Mouse (Mus musculus): ENCODE measurements around the gene Cox19.

The Cox19 gene

DNA sequence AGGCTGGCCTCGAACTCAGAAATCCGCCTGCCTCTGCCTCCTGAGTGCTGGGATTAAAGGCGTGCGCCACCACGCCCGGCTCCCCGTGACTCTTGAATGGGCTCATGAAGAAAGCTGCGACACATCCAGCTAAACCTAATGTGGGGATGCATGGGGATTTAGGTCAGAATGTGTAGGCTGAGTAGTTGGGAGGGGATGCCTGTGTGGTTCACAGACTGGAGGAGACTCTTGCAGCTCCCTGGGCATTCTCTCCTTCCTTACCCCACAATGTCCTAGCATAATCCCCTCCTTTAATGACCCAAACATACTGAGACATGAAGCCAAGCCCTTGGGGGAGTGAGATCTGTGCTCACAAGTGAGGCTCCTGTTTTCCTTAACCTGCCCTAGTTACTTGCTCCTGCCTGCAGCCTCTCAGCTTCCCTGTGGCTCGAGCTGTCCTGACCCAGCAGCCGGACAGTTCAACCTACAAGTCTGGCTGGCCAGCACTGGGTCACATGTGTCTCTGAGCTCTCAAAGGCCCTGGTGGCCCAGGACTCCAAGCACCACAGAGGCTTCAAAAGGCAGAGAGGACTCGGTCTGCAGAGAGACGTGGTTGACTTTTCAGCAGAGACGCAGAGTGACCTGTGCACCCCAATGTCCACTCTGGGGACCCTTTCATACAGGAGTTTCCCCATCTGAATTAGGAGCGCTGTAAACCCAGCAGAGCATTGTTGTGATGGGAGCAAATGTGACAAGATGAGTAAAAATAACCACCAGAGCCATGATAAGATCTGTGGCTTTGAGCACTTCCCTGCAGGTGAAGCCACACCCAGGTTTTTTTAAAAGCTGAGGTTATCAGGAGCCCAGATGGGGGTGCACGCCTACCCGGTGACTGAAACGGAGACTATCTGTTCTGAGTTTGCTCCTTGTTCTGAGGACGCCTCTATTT is 30.6 kb upstream of the Cox19 start:
- DNase-seq (ENCODE audit: low read depth, low spot score), result no peak

DNA sequence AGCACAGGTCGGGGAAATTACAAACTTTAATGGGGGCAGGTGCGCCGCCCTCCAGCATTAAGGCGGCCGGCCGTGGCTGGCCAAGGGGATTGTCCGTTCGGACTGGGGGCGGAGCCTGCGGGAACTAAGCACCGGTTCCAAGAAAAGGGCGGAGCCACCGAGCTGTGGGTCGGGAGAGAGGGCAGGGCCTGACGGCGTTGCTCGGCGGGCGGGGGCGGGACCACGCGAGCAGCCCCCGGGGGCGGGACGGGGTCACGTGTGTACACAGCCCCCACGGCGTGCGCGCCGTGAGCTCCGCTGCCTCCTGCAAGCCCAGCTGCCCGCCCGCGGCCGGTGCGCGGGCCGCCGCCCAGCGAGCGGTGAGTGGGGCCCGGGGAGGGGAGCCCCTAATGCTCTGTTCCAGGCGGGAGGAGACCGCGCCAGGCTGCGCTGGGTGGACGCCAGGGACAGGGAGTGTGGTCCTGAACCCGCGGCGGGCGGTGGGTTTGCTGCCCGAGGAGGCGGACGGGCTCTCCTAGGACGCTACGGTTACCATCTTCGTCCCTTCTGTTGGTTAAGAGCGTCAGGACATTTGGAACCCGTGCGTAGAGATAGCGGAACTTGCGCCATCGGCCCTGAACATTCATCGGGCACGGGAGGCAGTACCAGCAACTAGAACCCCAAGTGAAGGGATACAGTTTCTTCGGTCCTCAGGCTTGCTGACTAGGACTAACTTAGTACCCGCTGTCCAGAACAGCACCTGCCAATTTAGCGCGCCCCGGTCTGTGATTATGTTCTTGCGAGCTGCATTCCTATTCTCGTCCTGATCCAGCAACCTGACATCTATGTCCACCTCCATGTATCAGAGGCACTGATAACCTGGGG is 29.4 kb upstream of the Cox19 start:
- DNase-seq (ENCODE audit: low read depth, low spot score), result peak; percentile 89

DNA sequence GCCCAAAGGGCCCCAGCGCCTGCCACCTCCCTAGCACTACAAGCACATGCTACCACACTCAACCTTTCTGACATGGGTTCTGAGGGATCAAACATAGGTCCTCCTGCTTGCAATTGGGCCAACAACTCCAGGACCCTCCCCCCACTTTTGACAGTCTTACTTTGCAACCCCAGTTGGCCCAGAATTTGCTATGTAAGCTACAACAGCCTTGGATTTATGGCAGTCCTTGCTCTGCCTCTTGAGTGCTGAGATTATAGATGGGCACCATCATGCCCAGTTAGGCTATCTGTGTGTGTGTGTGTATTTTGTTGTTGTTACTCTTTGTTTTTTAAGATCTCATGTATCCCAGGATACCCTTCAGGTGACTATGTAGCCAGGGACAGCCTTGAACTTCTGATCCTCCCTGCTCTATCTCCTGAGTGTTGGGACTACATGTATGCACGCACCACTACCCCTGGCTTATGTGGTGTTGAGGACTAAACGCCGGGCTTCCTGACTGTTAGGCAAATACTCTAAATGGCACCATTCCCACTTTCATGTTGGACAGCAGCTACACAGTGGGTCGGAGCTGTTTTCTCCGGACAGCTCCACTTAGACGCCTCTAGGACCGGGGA is 28.7 kb upstream of the Cox19 start:
- no peak for DNase-seq (ENCODE audit: low read depth, low spot score)

GRCm38 (mm10) chr5:139378986-139379629 is 27.9 kb upstream of the Cox19 start:
- DNase-seq (ENCODE audit: low read depth, low spot score), result peak; percentile 48

DNA sequence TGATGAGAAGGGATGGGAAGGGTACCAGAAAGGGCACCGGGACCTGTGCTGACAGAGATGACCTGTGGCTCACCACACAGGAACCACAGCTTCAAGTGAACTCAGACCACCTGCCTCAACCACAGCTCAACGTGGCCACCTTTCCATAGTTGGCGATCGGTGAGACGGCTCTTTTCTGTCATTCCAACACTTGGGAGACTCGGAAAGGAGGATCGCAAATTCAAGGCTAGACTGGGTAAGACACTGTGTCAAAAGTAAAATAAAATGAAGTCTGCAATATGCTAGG is 27.0 kb upstream of the Cox19 start:
- no peak for DNase-seq (ENCODE audit: low read depth, low spot score)

- DNase-seq (ENCODE audit: low read depth, low spot score), result no peak
Observed at GRCm38 (mm10) chr5:139377468-139378270, 26.5 kb upstream of the Cox19 start, which contains the start of gene Gpr146. Gene Gpr146 (plus strand): TSS chr5:139377697.

DNA sequence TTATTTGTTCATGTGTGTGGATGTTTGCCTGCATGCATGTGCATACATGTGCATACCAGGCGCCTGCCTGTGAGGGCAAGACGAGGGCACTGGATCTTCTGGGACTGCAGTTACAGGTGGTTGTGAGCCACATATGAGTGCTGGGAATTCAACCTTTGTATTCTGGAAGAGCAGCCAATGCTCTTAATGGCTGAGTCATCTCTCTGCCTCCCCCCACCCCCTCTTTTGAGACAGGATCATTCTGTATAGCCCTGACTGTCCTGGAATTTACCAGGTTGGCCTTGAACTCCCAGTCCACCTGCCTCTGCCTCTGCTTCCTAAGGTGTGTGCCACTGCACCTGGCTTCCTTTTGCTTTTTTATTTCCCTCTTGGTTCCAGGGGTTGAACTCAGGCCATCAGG is 23.6 kb upstream of the Cox19 start:
- no peak for DNase-seq (ENCODE audit: low read depth, low spot score)

GRCm38 (mm10) chr5:139373889-139374444 is 22.7 kb upstream of the Cox19 start:
- DNase-seq (ENCODE audit: low read depth, low spot score), result no peak

- no peak for DNase-seq (ENCODE audit: low read depth, low spot score)
Observed at GRCm38 (mm10) chr5:139373126-139373525, 21.9 kb upstream of the Cox19 start.

DNA sequence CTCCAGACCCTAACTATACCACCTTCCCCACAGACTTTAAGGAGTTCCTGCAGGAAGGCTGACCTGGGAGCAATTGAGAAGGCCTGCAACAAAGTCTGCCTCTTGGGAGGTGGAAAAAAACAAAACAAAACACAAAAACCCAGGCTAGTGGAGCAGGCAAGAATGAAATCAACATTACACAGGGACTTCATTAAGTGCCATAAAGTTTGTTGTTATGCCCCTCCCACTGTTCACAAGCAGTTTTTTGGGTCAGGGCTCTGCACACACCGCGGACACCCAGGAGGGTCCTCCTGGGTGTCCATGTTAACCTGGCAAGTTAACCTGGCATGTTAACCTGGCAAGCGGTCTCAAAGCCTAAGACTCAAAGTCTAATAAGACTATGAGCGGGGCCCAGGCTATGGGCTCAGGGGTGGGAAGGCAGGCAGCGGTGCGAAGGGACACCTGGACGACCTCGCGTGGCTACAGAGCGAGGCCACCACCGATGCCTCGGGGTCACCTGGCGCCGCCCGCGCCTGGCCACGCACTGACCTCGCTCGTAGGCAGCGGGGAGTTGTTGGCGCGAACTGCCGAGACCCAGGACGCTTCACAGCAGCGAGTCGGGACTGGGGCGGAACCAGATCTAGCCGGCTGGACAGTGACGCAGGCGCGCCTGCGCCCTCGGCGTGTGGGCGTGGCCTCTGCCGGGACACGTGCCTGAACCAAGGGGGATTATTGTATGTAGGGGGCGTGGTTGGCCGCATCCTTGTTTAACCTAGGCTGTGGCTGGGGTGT is 20.6 kb upstream of the Cox19 start:
- DNase-seq (ENCODE audit: low read depth, low spot score), result peak; percentile 97

GRCm38 (mm10) chr5:139371118-139371517 is 19.9 kb upstream of the Cox19 start:
- DNase-seq (ENCODE audit: low read depth, low spot score), result no peak

- DNase-seq (ENCODE audit: low read depth, low spot score), result no peak
Observed at GRCm38 (mm10) chr5:139370336-139370735, 19.1 kb upstream of the Cox19 start.

- DNase-seq (ENCODE audit: low read depth, low spot score), result no peak
Observed at GRCm38 (mm10) chr5:139368638-139369320, 17.6 kb upstream of the Cox19 start.

DNA sequence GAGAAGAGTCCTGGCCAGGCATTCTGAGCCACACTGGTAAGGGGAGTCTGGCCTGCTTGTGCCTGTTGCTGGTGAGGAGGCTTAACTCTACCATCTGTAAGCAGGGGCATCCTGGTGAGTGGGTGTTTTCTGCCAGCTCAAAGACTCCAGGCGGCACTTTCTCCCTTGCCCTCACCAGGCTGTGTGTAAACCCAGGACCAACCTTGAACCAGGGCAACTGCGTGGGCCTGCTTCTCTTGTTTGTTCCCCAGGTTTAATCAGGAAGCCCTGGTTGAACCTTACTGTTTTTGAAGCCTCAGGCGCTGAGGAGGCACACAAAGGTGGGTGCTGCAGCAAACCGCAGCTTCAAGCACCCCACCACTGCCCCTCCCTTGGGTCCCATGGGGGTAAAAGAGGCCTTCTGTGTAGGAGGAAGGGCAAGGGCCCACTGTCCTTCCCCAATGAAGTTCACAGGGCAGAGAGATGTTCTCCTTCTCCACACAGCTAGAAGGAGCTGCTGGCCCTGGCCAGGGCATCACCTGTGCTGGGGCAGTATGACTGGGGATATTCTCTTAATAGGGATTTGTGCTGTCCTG is 16.8 kb upstream of the Cox19 start:
- no peak for DNase-seq (ENCODE audit: low read depth, low spot score)

DNA sequence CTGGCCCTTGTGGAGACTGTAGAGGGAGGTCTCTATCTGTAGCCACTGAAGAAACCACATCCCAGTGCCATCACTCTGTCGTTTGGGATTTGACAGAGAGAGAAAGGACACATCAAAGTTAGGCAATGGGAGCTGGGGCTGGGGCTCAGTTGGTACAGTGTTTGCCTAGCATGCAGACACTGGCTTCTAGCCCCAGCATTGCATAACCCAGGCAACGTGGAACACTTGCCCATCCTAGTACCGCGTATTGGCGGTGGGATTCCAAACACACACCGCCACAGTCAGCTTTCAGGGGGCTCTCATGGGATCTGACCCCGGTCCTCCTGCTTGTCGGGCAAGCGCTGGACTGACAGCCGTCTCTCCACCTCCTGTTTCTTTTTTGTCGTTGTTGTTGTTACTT is 15.3 kb upstream of the Cox19 start:
- no peak for DNase-seq (ENCODE audit: low read depth, low spot score)

DNA sequence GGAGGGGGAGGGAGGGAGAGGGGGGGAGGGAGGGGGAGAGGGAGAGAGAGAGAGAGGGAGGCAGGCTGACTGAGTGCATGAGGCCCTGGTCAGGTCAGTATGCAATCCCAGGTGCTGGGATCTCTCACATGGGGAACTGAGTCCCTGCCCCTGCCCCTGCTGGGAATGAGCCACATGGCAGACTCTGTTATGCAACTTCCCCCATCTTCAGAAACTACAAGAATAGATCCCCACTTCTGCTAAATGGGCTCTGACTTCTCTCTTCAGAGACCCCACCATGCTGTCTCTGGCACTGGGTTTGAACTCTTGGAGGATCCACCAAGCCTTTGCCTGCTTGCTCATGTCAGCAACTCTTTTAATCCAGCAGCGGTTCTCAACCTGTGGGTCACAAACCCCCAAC is 14.6 kb upstream of the Cox19 start:
- DNase-seq (ENCODE audit: low read depth, low spot score), result no peak

- DNase-seq (ENCODE audit: low read depth, low spot score), result no peak
Observed at GRCm38 (mm10) chr5:139364911-139365571, 13.8 kb upstream of the Cox19 start.

- peak; percentile 82 for DNase-seq (ENCODE audit: low read depth, low spot score)
Observed at GRCm38 (mm10) chr5:139364260-139364910, 13.2 kb upstream of the Cox19 start.
